Mouse (Mus musculus) frontal cortex, postnatal 25 days (tissue): ENCODE data around the gene Snapc5.
A peak's percentile ranks its signal among the peaks of the same experiment; 100 is the strongest.
"Not testable (repeated sequence)": the region's sequence is repeated elsewhere in the genome, so short reads cannot be mapped to it uniquely, and the experiment has no call there.

Experiments used
- DNase-seq, 2 experiments: peaks; one replicate each; pipeline ENCODE4 v3.0.0; 2022; ENCODE audit warnings: low spot score in 2 of 2

Gene Snapc5

GRCm38 (mm10) chr9:64178974-64179646 is at the start of gene Snapc5:
Gene Snapc5 (plus strand): TSS chr9:64179274.
- DNase-seq: peak; percentile 84 to 85

GRCm38 (mm10) chr9:64131623-64132022 is 47.5 kb upstream of the Snapc5 start:
- DNase-seq: no peak

GRCm38 (mm10) chr9:64138896-64139295 is 40.2 kb upstream of the Snapc5 start:
- peak; percentile 36 to 50 for DNase-seq

GRCm38 (mm10) chr9:64139879-64140278 is 39.2 kb upstream of the Snapc5 start:
- no peak for DNase-seq

GRCm38 (mm10) chr9:64156641-64157040 is 22.4 kb upstream of the Snapc5 start:
- DNase-seq: no peak

GRCm38 (mm10) chr9:64160471-64160870 is 18.6 kb upstream of the Snapc5 start:
- DNase-seq: no peak

GRCm38 (mm10) chr9:64169967-64170366 is 9.1 kb upstream of the Snapc5 start:
- not testable (repeated sequence) for DNase-seq

- DNase-seq: no peak
Measured at GRCm38 (mm10) chr9:64172145-64172815, 6.8 kb upstream of the Snapc5 start.

GRCm38 (mm10) chr9:64172816-64173665 is 6.0 kb upstream of the Snapc5 start, which contains the start of the genes Zwilch and Rpl4:
Gene Zwilch (minus strand): TSS chr9:64173104.
Gene Rpl4 (plus strand): TSS chr9:64173375.
- DNase-seq: peak; percentile 73 to 77

- no peak for DNase-seq
Measured at GRCm38 (mm10) chr9:64173666-64174220, 5.3 kb upstream of the Snapc5 start.

GRCm38 (mm10) chr9:64174341-64174740 is 4.7 kb upstream of the Snapc5 start:
- DNase-seq: no peak

GRCm38 (mm10) chr9:64174766-64175165 is 4.3 kb upstream of the Snapc5 start:
- DNase-seq: no peak

- DNase-seq: no peak
Measured at GRCm38 (mm10) chr9:64175378-64175777, 3.7 kb upstream of the Snapc5 start.

GRCm38 (mm10) chr9:64178610-64178973 is 482 bp upstream of the Snapc5 start:
- no peak for DNase-seq

GRCm38 (mm10) chr9:64183295-64183694 is 4.2 kb downstream of the Snapc5 start:
- not testable (repeated sequence) for DNase-seq

GRCm38 (mm10) chr9:64184166-64184840 is 5.2 kb downstream of the Snapc5 start:
- no peak for DNase-seq

GRCm38 (mm10) chr9:64193879-64194278 is 14.8 kb downstream of the Snapc5 start:
- no peak for DNase-seq

GRCm38 (mm10) chr9:64195554-64195953 is 16.5 kb downstream of the Snapc5 start:
- DNase-seq: peak; percentile 38 to 55

GRCm38 (mm10) chr9:64197524-64197923 is 18.4 kb downstream of the Snapc5 start:
- DNase-seq: no peak

- no peak for DNase-seq
Measured at GRCm38 (mm10) chr9:64198068-64198762, 19.1 kb downstream of the Snapc5 start.
